Mouse (Mus musculus) hindbrain, embryonic 11.5 days (tissue): Measurements from ENCODE around the gene Pde9a. TPM values are rescaled to one million over a fixed set of nuclear protein-coding genes. Genes with fewer than 3 reads are reported as not detected.

Experiments used
- ATAC-seq: fragments of 200-750 bp; cut with Nextera tagmentation; 2 replicates; pipeline ENCODE4 v1.8.0; 2017; ENCODE audit warnings: mild to moderate bottlenecking, moderate TSS enrichment, moderate library complexity; ENCODE audit not compliant: low FRiP score
- DNase-seq: peaks from one replicate; pipeline ENCODE4 v3.0.0-alpha.2; 2015; ENCODE audit warnings: low spot score
- H3K27ac ChIP-seq: fragments of 300-500 bp; sonication (generic); 2 replicates; pipeline ENCODE4 v1.5.1; 2014; ENCODE audit warnings: mild to moderate bottlenecking, low read depth, low read length
- H3K27me3 ChIP-seq: fragments of 300-500 bp; sonication (generic); 2 replicates; pipeline ENCODE4 v1.6.1; 2014; ENCODE audit warnings: mild to moderate bottlenecking, low read length, moderate library complexity, mixed read lengths; ENCODE audit not compliant: control insufficient read depth, insufficient read depth
- H3K36me3 ChIP-seq: fragments of 300-500 bp; sonication (generic); 2 replicates; pipeline ENCODE4 v1.6.1; 2014; ENCODE audit warnings: mild to moderate bottlenecking, low read length, moderate library complexity, mixed read lengths; ENCODE audit not compliant: control insufficient read depth, insufficient read depth
- H3K4me1 ChIP-seq: fragments of 300-500 bp; sonication (generic); replicated peaks from 2 replicates; pipeline ENCODE4 v1.6.1; 2014; ENCODE audit warnings: low read length, mixed read lengths; ENCODE audit not compliant: control insufficient read depth, insufficient read depth
- H3K4me2 ChIP-seq: fragments of 300-500 bp; sonication (generic); replicated peaks from 2 replicates; pipeline ENCODE4 v1.6.1; 2014; ENCODE audit warnings: mild to moderate bottlenecking, low read depth, low read length
- H3K4me3 ChIP-seq: fragments of 300-500 bp; sonication (generic); 2 replicates; pipeline ENCODE4 v1.5.1; 2014; ENCODE audit warnings: low read depth, low read length
- H3K9ac ChIP-seq: fragments of 300-500 bp; sonication (generic); 2 replicates; pipeline ENCODE4 v1.6.1; 2014; ENCODE audit warnings: low read depth, low read length
- H3K9me3 ChIP-seq: fragments of 300-500 bp; sonication (generic); 2 replicates; pipeline ENCODE4 v1.6.1; 2016; ENCODE audit warnings: low read length; ENCODE audit not compliant: control insufficient read depth
- WGBS: fragments of 180-500 bp; shearing (Covaris S2); extraction: QIAGEN DNeasy Blood & Tissue Kit; methylation state at CpG from one replicate; pipeline ENCODE4 v1.1.7; 2014; 5-methylcytosine and 5-hydroxymethylcytosine counted together
- polyA plus RNA-seq: library from polyadenylated mRNA; unstranded; fragments of >200 nt; fragmentation: Nextera tagmentation; extraction: Ambion mirVana; gene quantifications from 2 replicates; pipeline ENCODE4 v1.2.1, GENCODE M21; 2014

Gene Pde9a
- polyA plus RNA-seq, 1 experiment from 2014 or later: 27.9 TPM

GRCm38 (mm10) chr17:31400294-31400693 is 14.3 kb downstream of the Pde9a start:
- no peaks in the 10 kb centered on the region for H3K27me3 ChIP-seq
- DNase-seq (no peak), ATAC-seq (no peak)
- H3K9ac ChIP-seq: no peak overlapping the region
- H3K4me1 ChIP-seq: no peaks in the 10 kb centered on the region
- no peak overlapping the region for H3K4me2 ChIP-seq
- 82% methylated on average over 6 of the region's 6 CpGs for WGBS
- no peak overlapping the region for H3K4me3 ChIP-seq
- H3K27ac ChIP-seq: no peak overlapping the region
- no peaks in the 10 kb centered on the region for H3K36me3 ChIP-seq
- H3K9me3 ChIP-seq: no peaks in the 10 kb centered on the region

GRCm38 (mm10) chr17:31401160-31401559 is 15.2 kb downstream of the Pde9a start:
- no peaks in the 10 kb centered on the region for H3K36me3 ChIP-seq
- H3K4me1 ChIP-seq: no peaks in the 10 kb centered on the region
- DNase-seq: no peak
- 95% methylated on average over 3 of the region's 3 CpGs for WGBS
- ATAC-seq: no peak
- no peak overlapping the region for H3K27ac ChIP-seq
- no peak overlapping the region for H3K4me3 ChIP-seq
- H3K4me2 ChIP-seq: no peak overlapping the region
- no peak overlapping the region for H3K9ac ChIP-seq
- H3K9me3 ChIP-seq: no peaks in the 10 kb centered on the region
- no peaks in the 10 kb centered on the region for H3K27me3 ChIP-seq

- ATAC-seq (no peak), DNase-seq (no peak)
These were observed 16.7 kb downstream of the Pde9a start for GRCm38 (mm10) chr17:31402713-31403112.

GRCm38 (mm10) chr17:31405694-31406227 is 19.8 kb downstream of the Pde9a start:
- H3K9ac ChIP-seq: no peak overlapping the region
- 73% methylated on average over 5 of the region's 6 CpGs for WGBS
- DNase-seq: no peak
- H3K4me1 ChIP-seq: no peaks in the 10 kb centered on the region; the same call in 1 of the 2 replicates
- no peak for ATAC-seq
- no peaks in the 10 kb centered on the region for H3K27me3 ChIP-seq
- no peaks in the 10 kb centered on the region for H3K9me3 ChIP-seq
- no peak overlapping the region for H3K4me2 ChIP-seq
- no peaks in the 10 kb centered on the region for H3K36me3 ChIP-seq
- no peak overlapping the region for H3K27ac ChIP-seq
- H3K4me3 ChIP-seq: no peak overlapping the region

More at GRCm38 (mm10) chr17:31402713-31403112, 16.7 kb downstream of the Pde9a start:
- no peak overlapping the region for H3K27ac ChIP-seq
- no peaks in the 10 kb centered on the region for H3K9me3 ChIP-seq
- no peaks in the 10 kb centered on the region for H3K4me1 ChIP-seq
- WGBS: 88% methylated on average over 8 of the region's 8 CpGs
- no peak overlapping the region for H3K4me2 ChIP-seq
- H3K27me3 ChIP-seq: no peaks in the 10 kb centered on the region
- H3K4me3 ChIP-seq: no peak overlapping the region
- no peaks in the 10 kb centered on the region for H3K36me3 ChIP-seq
- no peak overlapping the region for H3K9ac ChIP-seq

GRCm38 (mm10) chr17:31409741-31410350 is 23.8 kb downstream of the Pde9a start:
- no peaks in the 10 kb centered on the region; the same call in 1 of the 2 replicates for H3K4me1 ChIP-seq
- H3K9me3 ChIP-seq: no peaks in the 10 kb centered on the region
- no peak for ATAC-seq
- H3K27ac ChIP-seq: no peak overlapping the region
- no peaks in the 10 kb centered on the region for H3K27me3 ChIP-seq
- DNase-seq: peak; percentile 21
- H3K4me3 ChIP-seq: no peak overlapping the region
- no peak overlapping the region for H3K9ac ChIP-seq
- 21% methylated on average over 10 of the region's 10 CpGs for WGBS
- no peaks in the 10 kb centered on the region for H3K36me3 ChIP-seq
- no peak overlapping the region for H3K4me2 ChIP-seq

- Histone ChIP-seq H3K36me3 (no peaks in the 10 kb centered on the region), H3K4me1 (no peaks in the 10 kb centered on the region), H3K9me3 (no peaks in the 10 kb centered on the region), H3K4me2 (no peak overlapping the region), H3K9ac (no peak overlapping the region), H3K4me3 (no peak overlapping the region), H3K27me3 (no peaks in the 10 kb centered on the region), H3K27ac (no peak overlapping the region)
- WGBS: 75% methylated on average over 9 of the region's 9 CpGs
- DNase-seq (no peak), ATAC-seq (no peak)
These were observed 29.2 kb downstream of the Pde9a start for GRCm38 (mm10) chr17:31415258-31415657.

- Histone ChIP-seq H3K9ac (no peak overlapping the region), H3K27ac (no peak overlapping the region), H3K4me2 (no peak overlapping the region), H3K36me3 (no peaks in the 10 kb centered on the region), H3K4me3 (no peak overlapping the region), H3K4me1 (no peaks in the 10 kb centered on the region), H3K9me3 (no peaks in the 10 kb centered on the region), H3K27me3 (no peaks in the 10 kb centered on the region)
- ATAC-seq (no peak), DNase-seq (no peak)
- WGBS: 91% methylated on average over 17 of the region's 17 CpGs
These were observed 33.0 kb downstream of the Pde9a start for GRCm38 (mm10) chr17:31418804-31419597.

- Histone ChIP-seq H3K4me1 (no peaks in the 10 kb centered on the region), H3K27ac (no peak overlapping the region), H3K27me3 (no peaks in the 10 kb centered on the region), H3K4me2 (no peak overlapping the region), H3K9ac (no peak overlapping the region), H3K4me3 (no peak overlapping the region), H3K36me3 (no peaks in the 10 kb centered on the region), H3K9me3 (no peaks in the 10 kb centered on the region)
- 73% methylated on average over 2 of the region's 2 CpGs for WGBS
- ATAC-seq (no peak), DNase-seq (no peak)
These were observed 33.6 kb downstream of the Pde9a start for GRCm38 (mm10) chr17:31419598-31419950.

GRCm38 (mm10) chr17:31419995-31420394 is 34.0 kb downstream of the Pde9a start:
- no peak for DNase-seq
- Histone ChIP-seq H3K27me3 (no peaks in the 10 kb centered on the region), H3K36me3 (no peaks in the 10 kb centered on the region), H3K9ac (no peak overlapping the region), H3K4me1 (no peaks in the 10 kb centered on the region), H3K9me3 (no peaks in the 10 kb centered on the region), H3K27ac (no peak overlapping the region), H3K4me2 (no peak overlapping the region), H3K4me3 (no peak overlapping the region)
- ATAC-seq: no peak
- 55% methylated on average over 3 of the region's 3 CpGs for WGBS
